Mouse (Mus musculus) liver (tissue): ENCODE results near the gene B3gnt2.
A peak's percentile ranks its signal among the peaks of the same experiment; 100 is the strongest.

Experiments
- DNase-seq: peaks from one replicate; pipeline ENCODE4 v3.0.0-alpha.2; 2020; ENCODE audit warnings: mixed read lengths

Gene B3gnt2

DNA sequence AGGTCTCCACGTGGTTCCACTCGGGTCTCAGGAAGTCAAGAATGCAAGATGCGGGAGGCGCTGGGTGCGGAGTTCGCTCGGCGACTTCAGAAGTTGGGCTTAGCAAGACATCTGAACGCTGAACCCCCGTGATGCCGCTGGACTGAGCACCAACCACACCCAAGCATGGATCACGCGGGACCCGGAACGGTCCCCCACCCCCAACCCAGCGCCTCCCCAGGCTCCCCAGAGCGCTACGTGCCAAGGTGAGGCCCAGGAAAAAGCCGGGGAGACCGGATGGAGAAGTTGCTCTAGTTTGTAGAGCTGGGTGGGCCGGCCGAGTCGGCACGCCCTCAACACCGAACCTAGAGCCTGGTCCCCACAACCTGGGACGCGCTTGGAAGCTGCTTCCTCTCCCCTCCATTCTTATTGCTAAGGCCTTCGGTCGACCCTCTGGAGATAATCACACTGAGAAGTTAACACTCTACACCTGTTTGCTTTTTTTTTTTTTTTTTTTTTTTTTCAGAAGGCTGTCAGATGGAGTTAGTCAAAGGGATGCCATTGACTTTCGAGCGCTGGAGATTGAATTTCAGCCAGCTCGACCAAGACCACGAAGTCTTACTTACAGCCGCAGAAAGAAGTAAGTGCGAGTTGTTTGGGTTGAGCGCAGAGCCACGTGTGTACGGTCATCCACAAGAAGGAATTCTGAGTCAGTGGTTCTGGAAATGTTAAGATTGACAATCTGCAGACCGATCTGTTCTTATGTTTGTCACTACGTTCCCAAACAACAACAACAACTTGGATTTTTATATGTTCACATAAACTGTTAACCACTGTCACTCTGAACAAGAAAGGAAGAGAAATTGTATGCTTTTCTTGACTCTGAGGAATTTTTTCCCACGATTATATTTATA lies at the start of gene B3gnt2:
B3gnt2 (minus strand) TSS at position 627 of the 893 bp plus-strand sequence.
- DNase-seq: peak; percentile 57

GRCm38 (mm10) chr11:22906453-22906865 lies 45.7 kb upstream of the B3gnt2 start:
- no peak for DNase-seq

DNA sequence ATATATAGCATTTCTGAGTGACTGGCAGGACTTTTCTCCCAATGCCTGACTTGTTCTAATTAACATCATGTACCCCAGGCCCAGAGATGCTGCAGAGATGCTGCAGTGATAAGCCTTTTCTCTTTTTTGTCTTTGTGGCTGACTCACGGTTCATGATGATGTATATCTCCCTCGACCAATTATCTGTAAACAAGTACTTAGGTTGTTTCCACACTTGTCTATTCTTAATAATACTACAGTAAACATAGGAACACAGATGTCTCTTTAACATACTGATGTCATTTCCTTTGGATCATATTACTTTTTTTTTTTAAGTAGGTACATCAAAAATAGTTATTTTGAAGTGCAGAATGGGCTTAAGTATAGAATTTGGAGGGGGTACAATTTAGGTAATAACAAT lies 42.2 kb upstream of the B3gnt2 start:
- DNase-seq: no peak

- no peak for DNase-seq
Measured at GRCm38 (mm10) chr11:22900041-22900440, 39.3 kb upstream of the B3gnt2 start.

GRCm38 (mm10) chr11:22897642-22898041 lies 36.9 kb upstream of the B3gnt2 start:
- no peak for DNase-seq

DNA sequence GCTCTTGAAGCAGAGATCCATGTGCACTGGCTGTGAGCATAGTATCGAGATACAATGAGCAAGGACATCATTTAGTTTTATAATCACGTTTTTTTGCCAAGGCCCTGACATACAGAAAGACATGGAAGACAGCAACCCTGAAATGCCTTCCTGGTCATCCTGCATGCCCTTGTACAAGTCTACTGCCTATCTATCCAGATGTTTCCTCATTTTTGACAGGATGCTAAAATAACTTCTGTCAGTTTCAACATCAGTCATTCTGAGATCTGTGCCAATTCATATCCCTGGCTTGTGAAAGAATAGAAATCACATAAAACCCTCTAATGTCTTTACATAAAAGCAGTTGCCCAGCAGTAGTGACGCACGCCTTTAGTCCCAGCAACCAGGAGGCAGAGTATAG lies 36.4 kb upstream of the B3gnt2 start:
- no peak for DNase-seq

GRCm38 (mm10) chr11:22893075-22893474 lies 32.3 kb upstream of the B3gnt2 start:
- no peak for DNase-seq

DNA sequence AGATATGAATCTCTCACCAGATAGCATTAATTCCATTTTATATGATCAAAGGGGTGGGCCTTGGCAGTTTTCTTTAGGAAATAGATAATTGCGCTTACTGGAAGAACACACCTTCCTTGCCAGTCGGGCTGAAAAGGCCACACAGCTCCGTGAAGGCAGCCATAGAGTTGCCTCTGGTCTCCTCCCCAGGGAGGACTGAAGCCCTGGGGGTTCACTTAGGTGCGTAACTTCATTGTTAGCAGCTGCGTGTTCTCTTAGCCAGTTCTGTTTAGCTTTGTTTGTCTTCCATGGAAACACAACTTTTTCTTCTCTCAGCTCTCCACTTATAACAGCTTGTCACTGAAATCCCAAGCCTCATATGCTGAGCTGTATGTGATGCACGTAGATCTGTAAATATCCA lies 31.7 kb upstream of the B3gnt2 start:
- no peak for DNase-seq

GRCm38 (mm10) chr11:22891876-22892275 lies 31.1 kb upstream of the B3gnt2 start:
- peak; percentile 12 for DNase-seq

- DNase-seq: no peak
Measured at GRCm38 (mm10) chr11:22891242-22891641, 30.5 kb upstream of the B3gnt2 start.

DNA sequence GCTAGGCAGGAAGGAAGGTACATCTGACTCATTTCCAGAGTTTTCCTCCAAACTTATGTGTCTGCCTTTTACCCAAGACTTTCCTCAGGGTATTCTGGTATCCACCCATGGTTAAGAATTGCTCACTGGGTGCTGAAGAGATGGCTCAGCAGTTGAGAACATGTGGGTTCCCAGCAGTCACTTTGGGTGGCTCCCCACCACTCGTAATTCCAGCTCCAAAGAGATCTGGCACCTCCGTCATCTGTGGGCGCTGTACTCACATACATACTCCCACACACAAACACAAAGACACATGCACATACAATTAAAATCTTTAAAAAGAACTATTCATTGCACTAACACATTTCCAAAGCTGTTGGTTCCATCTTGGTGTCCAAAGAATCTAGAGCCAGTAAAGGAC lies 28.5 kb upstream of the B3gnt2 start:
- DNase-seq: no peak

DNA sequence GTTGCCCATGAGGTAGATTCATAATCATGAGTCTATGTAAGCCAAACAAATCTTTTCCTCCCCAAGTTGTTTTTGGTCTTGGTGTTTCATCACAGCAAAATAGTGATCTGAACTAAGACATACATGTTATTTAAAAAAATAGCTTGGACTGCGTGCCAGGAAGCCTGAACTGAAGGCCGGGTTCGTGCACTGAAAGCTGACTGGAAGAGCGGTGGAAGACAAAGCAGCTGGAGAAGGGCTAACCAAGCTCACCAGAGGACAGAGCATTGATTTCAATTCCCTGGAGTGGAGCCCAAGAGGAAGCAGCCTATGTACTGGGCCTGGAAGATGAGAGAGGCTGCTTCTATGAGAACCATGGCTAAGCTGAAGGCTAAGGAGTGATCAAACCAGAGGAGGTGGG lies 26.2 kb upstream of the B3gnt2 start:
- DNase-seq: no peak

- no peak for DNase-seq
Measured at GRCm38 (mm10) chr11:22885350-22885749, 24.6 kb upstream of the B3gnt2 start.

GRCm38 (mm10) chr11:22883676-22884075 lies 22.9 kb upstream of the B3gnt2 start:
- DNase-seq: no peak

DNA sequence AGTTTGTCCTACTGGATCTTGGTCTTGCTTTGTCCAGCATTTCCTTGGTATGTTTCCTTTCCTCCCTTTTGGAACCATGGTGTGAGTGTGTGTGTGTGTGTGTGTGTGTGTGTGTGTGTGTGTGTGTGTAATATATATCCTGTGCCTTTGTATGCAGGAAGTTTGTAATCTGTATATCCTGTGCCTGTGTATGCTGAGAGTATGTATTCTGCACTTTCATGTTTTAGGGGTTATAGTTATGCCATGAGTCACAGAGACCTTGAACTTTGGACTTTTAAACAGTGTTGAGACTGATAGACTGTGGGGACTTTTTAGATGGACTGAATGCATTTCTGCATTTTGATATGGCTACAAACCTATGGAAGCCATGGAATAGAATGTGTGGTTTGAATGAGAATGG lies 22.2 kb upstream of the B3gnt2 start:
- DNase-seq: no peak

GRCm38 (mm10) chr11:22880383-22881172 lies 19.8 kb upstream of the B3gnt2 start:
- DNase-seq: no peak

DNA sequence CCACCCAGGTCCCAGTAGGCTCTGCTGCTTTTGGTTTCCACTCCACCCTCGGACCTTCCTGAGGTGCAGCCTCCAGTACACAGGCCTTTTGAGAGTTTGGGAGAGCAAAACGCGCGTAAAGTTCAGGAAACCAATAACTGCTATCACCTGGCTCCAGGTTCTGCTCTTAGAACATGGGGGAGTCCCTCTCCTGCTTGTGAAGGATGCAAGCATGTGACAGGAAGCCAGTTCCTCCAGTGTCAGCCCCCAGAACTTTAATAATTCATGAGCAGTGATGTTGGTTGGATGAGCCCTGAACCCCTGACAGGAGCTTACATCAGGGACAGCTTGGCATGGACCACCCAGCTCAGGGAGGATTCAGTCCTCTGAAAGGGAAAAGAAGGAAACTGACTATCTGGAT lies 18.9 kb upstream of the B3gnt2 start:
- no peak for DNase-seq

GRCm38 (mm10) chr11:22876680-22877330 lies 16.0 kb upstream of the B3gnt2 start:
- DNase-seq: peak; percentile 49

- DNase-seq: no peak
Measured at GRCm38 (mm10) chr11:22875279-22875678, 14.5 kb upstream of the B3gnt2 start.

GRCm38 (mm10) chr11:22874747-22875146 lies 14.0 kb upstream of the B3gnt2 start:
- DNase-seq: no peak

GRCm38 (mm10) chr11:22873383-22873782 lies 12.6 kb upstream of the B3gnt2 start:
- DNase-seq: no peak

GRCm38 (mm10) chr11:22872307-22872680 lies 11.5 kb upstream of the B3gnt2 start:
- no peak for DNase-seq

GRCm38 (mm10) chr11:22871628-22872306 lies 11.0 kb upstream of the B3gnt2 start:
- no peak for DNase-seq
